Mouse (Mus musculus) heart, adult 2 months (tissue): ENCODE data around the gene 2310061N02Rik.

Source experiments
- CTCF ChIP-seq: fragments of 200-600 bp; IDR thresholded peaks from 2 replicates; pipeline ENCODE4 v1.8.1; 2022; ENCODE audit warnings: antibody characterized with exemption, mild to moderate bottlenecking, moderate library complexity
- EP300 ChIP-seq: fragments of 200-500 bp; IDR thresholded peaks from 2 replicates; pipeline ENCODE4 v1.6.1; 2011; ENCODE audit warnings: low read depth, low read length, control low read depth; ENCODE audit not compliant: insufficient read depth
- POLR2A ChIP-seq: fragments of 200-500 bp; IDR thresholded peaks from 2 replicates; pipeline ENCODE4 v1.6.1; 2011; ENCODE audit warnings: mild to moderate bottlenecking, low read depth, low read length, control low read depth; ENCODE audit not compliant: insufficient read depth

GRCm38 (mm10) chr16:88744750-88745340 is 37.1 kb upstream of the 2310061N02Rik start:
- TF ChIP-seq CTCF (no peak), POLR2A (no peak), EP300 (no peak)
